Mouse (Mus musculus): Measurements from ENCODE around the gene Vps33b. TPM values are rescaled to one million over a fixed set of nuclear protein-coding genes. Genes with fewer than 3 reads are reported as not detected.

Gene Vps33b
- polyA plus RNA-seq, 1 experiment from 2014 or later, result 14.9 TPM

GRCm38 (mm10) chr7:80246148-80246721 lies 23.2 kb upstream of the Vps33b start, which contains the start of gene Ttll13:
TSS of gene Ttll13 (plus strand) at chr7:80246376.
- ATAC-seq (ENCODE audit: insufficient number of reproducible peaks, insufficient read depth, low FRiP score, low TSS enrichment), result peak; percentile 95
- H3K36me3 ChIP-seq, result no peaks in the 10 kb centered on the region
- WGBS, result under 1% methylated on average over 48 of the region's 48 CpGs
- H3K9ac ChIP-seq, result peak within 1 kb of the TSS; percentile 68
- H3K27me3 ChIP-seq, result no peaks in the 10 kb centered on the region
- 0 out of 2 replicates have a peak, but pooled peaks cover 4% of the 10 kb centered on the region for H3K9me3 ChIP-seq
- peak within 1 kb of the TSS; percentile 53 for H3K4me2 ChIP-seq (replicated peaks)
- no peaks in the 10 kb centered on the region for H3K4me1 ChIP-seq
- peak within 1 kb of the TSS; percentile 55 for H3K4me3 ChIP-seq
- peak within 1 kb of the TSS; percentile 65 for H3K27ac ChIP-seq

DNA sequence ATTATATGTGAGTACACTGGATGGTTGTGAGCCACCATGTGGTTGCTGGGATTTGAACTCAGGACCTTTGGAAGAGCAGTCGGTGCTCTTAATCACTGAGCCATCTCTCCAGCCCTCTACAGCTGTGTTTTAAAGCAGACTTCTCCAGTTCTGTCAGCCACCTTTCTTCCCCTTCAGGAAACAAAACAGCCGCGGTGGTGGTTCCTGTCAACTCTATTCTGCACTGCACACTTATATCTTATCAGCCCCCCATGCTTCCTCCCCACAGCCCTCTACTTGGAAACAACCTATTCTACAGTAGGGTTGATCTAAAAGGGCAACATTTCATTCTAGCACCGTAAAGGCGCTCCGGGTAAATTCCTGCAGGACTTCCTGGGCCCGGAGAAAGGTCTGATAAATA lies 22.6 kb upstream of the Vps33b start:
- Histone ChIP-seq H3K4me2 (replicated peaks) (peak overlapping the region; percentile 53), H3K9ac (no peak overlapping the region)
- no peak for ATAC-seq (ENCODE audit: insufficient number of reproducible peaks, insufficient read depth, low FRiP score, low TSS enrichment)

GRCm38 (mm10) chr7:80252437-80252836 lies 17.0 kb upstream of the Vps33b start:
- H3K9ac ChIP-seq, result no peak overlapping the region
- H3K4me2 ChIP-seq (replicated peaks), result no peak overlapping the region
- H3K4me1 ChIP-seq, result no peaks in the 10 kb centered on the region
- H3K36me3 ChIP-seq, result no peaks in the 10 kb centered on the region
- no peaks in the 10 kb centered on the region for H3K9me3 ChIP-seq
- 82% methylated on average over 7 of the region's 7 CpGs for WGBS
- no peak overlapping the region for H3K4me3 ChIP-seq
- no peak overlapping the region for H3K27ac ChIP-seq
- H3K27me3 ChIP-seq, result 0 out of 2 replicates have a peak, but pooled peaks cover 12% of the 10 kb centered on the region
- ATAC-seq (ENCODE audit: insufficient number of reproducible peaks, insufficient read depth, low FRiP score, low TSS enrichment), result no peak

More for the DNA sequence above, 22.6 kb upstream of the Vps33b start:
- H3K4me1 ChIP-seq, result no peaks in the 10 kb centered on the region
- no peaks in the 10 kb centered on the region for H3K36me3 ChIP-seq
- no peaks in the 10 kb centered on the region for H3K27me3 ChIP-seq
- H3K4me3 ChIP-seq, result peak overlapping the region; percentile 55
- H3K27ac ChIP-seq, result no peak overlapping the region
- WGBS, result 65% methylated on average over 7 of the region's 7 CpGs
- H3K9me3 ChIP-seq, result 0 out of 2 replicates have a peak, but pooled peaks cover 4% of the 10 kb centered on the region

- no peak overlapping the region for H3K9ac ChIP-seq
- no peak for ATAC-seq (ENCODE audit: insufficient number of reproducible peaks, insufficient read depth, low FRiP score, low TSS enrichment)
- H3K36me3 ChIP-seq, result no peaks in the 10 kb centered on the region
- H3K4me2 ChIP-seq (replicated peaks), result no peak overlapping the region
- 0 out of 2 replicates have a peak, but pooled peaks cover 12% of the 10 kb centered on the region for H3K27me3 ChIP-seq
- no peaks in the 10 kb centered on the region for H3K9me3 ChIP-seq
- 84% methylated on average over 11 of the region's 11 CpGs for WGBS
- no peak overlapping the region for H3K27ac ChIP-seq
- no peak overlapping the region for H3K4me3 ChIP-seq
- H3K4me1 ChIP-seq, result no peaks in the 10 kb centered on the region
Measured at GRCm38 (mm10) chr7:80252886-80253285, 16.6 kb upstream of the Vps33b start.

DNA sequence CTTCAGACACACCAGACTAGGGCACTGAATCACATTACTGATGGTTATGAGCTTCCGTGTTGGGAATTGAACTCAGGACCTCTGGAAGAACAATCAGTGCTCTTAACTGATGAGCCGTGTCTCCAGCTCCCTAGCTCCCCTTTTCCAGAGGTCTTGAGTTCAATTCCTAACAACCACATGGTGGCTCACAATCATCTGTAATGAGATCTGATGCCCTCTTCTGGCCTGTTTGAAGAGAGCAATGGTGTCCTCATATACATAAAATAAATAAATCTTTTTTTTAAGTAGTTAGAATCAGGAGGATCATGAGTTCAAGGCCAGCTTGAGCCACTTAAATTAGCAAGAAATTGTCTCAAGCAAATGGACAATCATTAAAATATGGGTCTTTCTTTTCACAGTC lies 13.5 kb upstream of the Vps33b start:
- Histone ChIP-seq H3K36me3 (no peaks in the 10 kb centered on the region), H3K9ac (no peak overlapping the region), H3K27ac (no peak overlapping the region), H3K4me3 (no peak overlapping the region), H3K4me2 (replicated peaks) (no peak overlapping the region), H3K9me3 (no peaks in the 10 kb centered on the region), H3K27me3 (peaks cover 16% of the 10 kb centered on the region; the same call in 1 of the 2 replicates), H3K4me1 (no peaks in the 10 kb centered on the region)
- ATAC-seq (ENCODE audit: insufficient number of reproducible peaks, insufficient read depth, low FRiP score, low TSS enrichment), result no peak
- 84% methylated on average over 2 of the region's 2 CpGs for WGBS

GRCm38 (mm10) chr7:80257706-80258105 lies 11.7 kb upstream of the Vps33b start:
- Histone ChIP-seq H3K4me3 (no peak overlapping the region), H3K27ac (no peak overlapping the region), H3K9ac (no peak overlapping the region), H3K4me2 (replicated peaks) (no peak overlapping the region), H3K36me3 (no peaks in the 10 kb centered on the region), H3K27me3 (peaks cover 16% of the 10 kb centered on the region; the same call in 1 of the 2 replicates), H3K4me1 (peaks cover 7% of the 10 kb centered on the region; the same call in 1 of the 2 replicates), H3K9me3 (no peaks in the 10 kb centered on the region)
- WGBS, result 46% methylated on average over 2 of the region's 2 CpGs
- no peak for ATAC-seq (ENCODE audit: insufficient number of reproducible peaks, insufficient read depth, low FRiP score, low TSS enrichment)

DNA sequence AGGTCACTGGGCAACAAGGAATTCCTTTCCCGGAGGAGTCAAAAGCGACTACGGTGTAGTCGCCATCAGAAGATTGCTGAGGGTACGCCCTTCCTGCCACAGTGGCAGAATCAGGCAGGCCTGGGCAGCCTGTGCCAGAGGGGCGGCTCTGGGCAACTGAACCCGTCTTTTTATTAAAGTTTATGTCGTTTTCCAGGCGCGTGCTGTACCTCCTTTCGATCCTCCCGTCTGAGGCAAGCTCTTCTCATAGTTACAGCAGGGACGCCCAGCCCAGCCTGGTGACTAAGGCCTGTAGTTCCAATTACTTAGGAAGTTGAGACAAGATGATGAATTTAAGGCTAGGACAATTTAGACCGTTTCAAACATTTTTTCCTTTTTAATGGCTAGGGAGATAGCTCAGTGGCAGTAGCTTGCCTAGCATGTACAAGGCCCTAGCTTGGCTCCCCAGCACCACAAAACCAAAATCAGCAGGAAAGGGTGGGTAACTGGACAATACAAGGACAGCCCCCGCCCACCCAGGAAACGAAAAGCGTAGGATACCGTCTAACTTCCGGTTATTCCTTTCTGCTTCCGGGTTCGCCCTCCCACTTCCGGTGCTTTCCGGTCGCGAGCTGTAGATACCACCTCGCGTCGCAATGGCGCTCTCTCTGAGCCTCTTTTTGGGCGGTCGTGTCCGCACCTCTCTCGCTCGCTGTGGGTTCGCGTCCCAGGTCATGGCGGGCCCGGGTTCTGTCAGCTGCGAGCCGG lies 8.7 kb upstream of the Vps33b start, which contains the start of gene Ngrn:
TSS of gene Ngrn (plus strand) at position 591 of the 747 bp plus-strand sequence.
- H3K4me3 ChIP-seq, result peak within 1 kb of the TSS; percentile 79
- H3K4me2 ChIP-seq (replicated peaks), result peak within 1 kb of the TSS; percentile 85
- H3K9ac ChIP-seq, result peak within 1 kb of the TSS; percentile 74
- ATAC-seq (ENCODE audit: insufficient number of reproducible peaks, insufficient read depth, low FRiP score, low TSS enrichment), result peak; percentile 73
- peaks cover 7% of the 10 kb centered on the region; the same call in 1 of the 2 replicates for H3K4me1 ChIP-seq
- peak within 1 kb of the TSS; percentile 77 for H3K27ac ChIP-seq
- whole genome bisulfite sequencing, result 24% methylated on average over 40 of the region's 40 CpGs
- peaks cover 4% of the 10 kb centered on the region; the same call in 1 of the 2 replicates for H3K27me3 ChIP-seq
- H3K9me3 ChIP-seq, result no peaks in the 10 kb centered on the region
- peaks cover 18% of the 10 kb centered on the region for H3K36me3 ChIP-seq

- H3K27me3 ChIP-seq, result peaks cover 4% of the 10 kb centered on the region; the same call in 1 of the 2 replicates
- H3K4me1 ChIP-seq, result peaks cover 7% of the 10 kb centered on the region; the same call in 1 of the 2 replicates
- no peaks in the 10 kb centered on the region for H3K9me3 ChIP-seq
- peak; percentile 37; the same call in 1 of the 2 replicates for ATAC-seq (ENCODE audit: insufficient number of reproducible peaks, insufficient read depth, low FRiP score, low TSS enrichment)
- peak overlapping the region; percentile 74 for H3K9ac ChIP-seq
- peak overlapping the region; percentile 77 for H3K27ac ChIP-seq
- WGBS, result 1% methylated on average over 32 of the region's 32 CpGs
- peak overlapping the region; percentile 79 for H3K4me3 ChIP-seq
- H3K4me2 ChIP-seq (replicated peaks), result peak overlapping the region; percentile 85
- peaks cover 20% of the 10 kb centered on the region for H3K36me3 ChIP-seq
Measured at GRCm38 (mm10) chr7:80261372-80261990, 8.0 kb upstream of the Vps33b start.

GRCm38 (mm10) chr7:80264606-80265005 lies 4.8 kb upstream of the Vps33b start:
- no peaks in the 10 kb centered on the region for H3K9me3 ChIP-seq
- H3K27ac ChIP-seq, result no peak overlapping the region
- no peaks in the 10 kb centered on the region; the same call in 1 of the 2 replicates for H3K27me3 ChIP-seq
- no peak overlapping the region for H3K4me3 ChIP-seq
- H3K36me3 ChIP-seq, result peaks cover 26% of the 10 kb centered on the region
- H3K9ac ChIP-seq, result no peak overlapping the region
- 94% methylated on average over 12 of the region's 12 CpGs for WGBS
- H3K4me1 ChIP-seq, result peaks cover 15% of the 10 kb centered on the region; the same call in 1 of the 2 replicates
- H3K4me2 ChIP-seq (replicated peaks), result no peak overlapping the region
- ATAC-seq (ENCODE audit: insufficient number of reproducible peaks, insufficient read depth, low FRiP score, low TSS enrichment), result no peak

- H3K27me3 ChIP-seq, result no peaks in the 10 kb centered on the region
- no peak overlapping the region for H3K4me3 ChIP-seq
- no peak for ATAC-seq (ENCODE audit: insufficient number of reproducible peaks, insufficient read depth, low FRiP score, low TSS enrichment)
- peaks cover 17% of the 10 kb centered on the region for H3K4me1 ChIP-seq
- H3K36me3 ChIP-seq, result peaks cover 28% of the 10 kb centered on the region
- WGBS, result 73% methylated on average over 1 of the region's 1 CpGs
- no peak overlapping the region for H3K9ac ChIP-seq
- no peak overlapping the region for H3K4me2 ChIP-seq (replicated peaks)
- H3K9me3 ChIP-seq, result no peaks in the 10 kb centered on the region
- H3K27ac ChIP-seq, result no peak overlapping the region
Measured at GRCm38 (mm10) chr7:80267764-80268163, 1.7 kb upstream of the Vps33b start.

DNA sequence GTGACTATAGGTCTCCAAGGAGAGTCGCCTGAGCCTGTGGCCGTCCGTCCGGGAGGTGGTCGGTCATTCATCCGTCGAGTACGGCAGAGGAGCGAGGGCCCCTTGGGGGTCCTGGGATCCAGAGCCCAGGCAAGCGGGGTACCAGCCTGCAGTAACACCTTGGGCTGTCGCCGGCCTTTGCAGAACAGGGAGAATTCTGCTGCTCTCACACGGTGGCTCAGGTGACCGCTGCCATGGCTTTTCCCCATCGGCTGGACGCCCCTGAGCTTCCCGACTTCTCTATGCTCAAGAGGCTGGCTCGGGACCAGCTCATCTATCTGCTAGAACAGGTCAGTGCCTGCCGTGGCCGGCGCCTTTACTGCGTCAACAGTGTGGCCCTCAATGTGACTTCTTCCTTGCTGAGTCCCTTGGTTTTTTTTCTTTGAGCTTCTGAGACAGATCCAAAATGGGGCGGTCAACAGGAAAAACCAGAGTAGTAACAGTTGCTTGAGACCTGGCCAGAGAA lies 354 bp downstream of the Vps33b start:
- H3K36me3 ChIP-seq, result peaks cover 40% of the 10 kb centered on the region
- peak; percentile 56 for ATAC-seq (ENCODE audit: insufficient number of reproducible peaks, insufficient read depth, low FRiP score, low TSS enrichment)
- H3K9me3 ChIP-seq, result peaks cover 5% of the 10 kb centered on the region
- peak overlapping the region; percentile 79 for H3K9ac ChIP-seq
- H3K4me1 ChIP-seq, result peaks cover 17% of the 10 kb centered on the region
- H3K4me2 ChIP-seq (replicated peaks), result peak overlapping the region; percentile 87
- WGBS, result under 1% methylated on average over 23 of the region's 23 CpGs
- H3K27me3 ChIP-seq, result no peaks in the 10 kb centered on the region
- peak overlapping the region; percentile 48; the same call in 1 of the 2 replicates for H3K27ac ChIP-seq
- H3K4me3 ChIP-seq, result peak overlapping the region; percentile 86
